Mouse (Mus musculus) v-Abl transformed pro-B cells (cell line): Measurements from ENCODE around the gene Egfl8.

Experiments
- in situ Hi-C, 2 experiments: fragments of 400-800 bp; cut with MboI; formaldehyde crosslinking; loops; one replicate each; pipeline ENCODE4 v1.15.1; 2025; ENCODE audit not compliant: unreplicated experiment in 2 of 2

Gene Egfl8

GRCm38 (mm10) chr17:34629796-34630603 lies 14.2 kb upstream of the Egfl8 start:
- in situ Hi-C loops, result loop anchor here (5.0 to 25.0 kb wide), 2 partner anchors 82 to 307 kb away; partner anchors contain the start of gene Neu1 (in 1 of the 2)

GRCm38 (mm10) chr17:34629221-34629751 lies 13.5 kb upstream of the Egfl8 start, which contains the start of gene Prrt1:
Gene Prrt1, plus strand, starts transcription at chr17:34629533.
- in situ Hi-C loops, result loop anchor here (5.0 to 25.0 kb wide), 2 partner anchors 83 to 308 kb away; partner anchors contain the start of gene Neu1 (in 1 of the 2)

DNA sequence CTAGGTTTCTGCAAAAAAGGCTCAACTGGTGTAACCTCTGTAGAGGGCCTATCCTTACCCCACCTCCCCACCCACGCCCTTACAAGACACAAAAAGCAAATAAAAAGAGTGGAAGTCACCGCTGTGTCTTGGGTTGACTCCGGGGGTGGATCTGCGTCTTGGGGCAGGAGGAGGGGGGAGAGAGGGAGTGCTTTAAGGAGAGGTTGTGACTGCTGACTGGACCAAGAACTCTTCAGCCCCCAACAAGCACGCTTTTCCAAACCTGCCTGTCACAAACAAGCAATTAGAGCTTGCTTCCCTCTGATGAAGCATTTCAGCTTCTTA lies 12.8 kb upstream of the Egfl8 start:
- in situ Hi-C loops, result loop anchor here (5.0 to 25.0 kb wide), 2 partner anchors 84 to 309 kb away; partner anchors contain the start of gene Neu1 (in 1 of the 2)

DNA sequence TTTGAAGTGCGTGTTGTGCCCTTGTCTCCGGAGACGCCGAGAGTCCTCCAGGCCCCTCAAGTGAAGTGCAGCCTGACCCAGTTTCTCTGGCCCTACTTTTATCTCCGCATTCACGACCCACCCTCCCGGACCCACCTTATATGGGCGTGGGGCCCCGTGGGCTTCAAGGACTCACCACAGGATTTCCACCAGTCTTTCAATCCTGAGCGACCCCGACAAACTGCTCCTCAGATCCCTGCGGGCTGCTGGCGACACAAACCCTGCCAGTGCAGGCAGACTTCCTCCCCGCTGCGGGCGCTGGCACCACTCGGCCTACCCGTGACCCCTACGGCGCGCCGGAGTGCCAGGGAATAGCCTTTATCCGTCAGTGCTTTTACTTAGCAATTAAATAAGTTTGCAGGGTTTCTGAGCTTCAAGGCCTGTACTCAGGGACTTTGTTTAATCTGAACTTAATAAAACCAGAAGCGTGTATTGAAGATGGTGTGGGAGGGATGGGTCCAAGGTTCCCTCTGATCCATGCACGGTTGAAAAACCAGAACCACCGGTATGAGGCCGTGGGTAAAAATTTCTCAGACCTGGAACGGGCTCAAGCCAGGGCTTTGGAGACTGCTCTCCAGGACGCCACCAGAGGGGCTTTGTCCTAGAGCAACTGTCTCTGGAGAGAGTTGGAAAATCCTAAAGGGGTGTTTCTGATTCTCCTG lies 12.3 kb upstream of the Egfl8 start, which contains the start of gene Ppt2:
Gene Ppt2 (minus strand): TSS at position 568 of the 701 bp plus-strand sequence.
- in situ Hi-C loops, result loop anchor here (5.0 to 25.0 kb wide), 2 partner anchors 84 to 309 kb away; partner anchors contain the start of gene Neu1 (in 1 of the 2)

GRCm38 (mm10) chr17:34627093-34627942 lies 11.5 kb upstream of the Egfl8 start:
- in situ Hi-C loops, result loop anchor here (5.0 to 25.0 kb wide), 2 partner anchors 85 to 310 kb away; partner anchors contain the start of gene Neu1 (in 1 of the 2)

- in situ Hi-C loops, result loop anchor here (5.0 to 25.0 kb wide), 2 partner anchors 86 to 311 kb away; partner anchors contain the start of gene Neu1 (in 1 of the 2)
Measured at GRCm38 (mm10) chr17:34626773-34627092, 11.0 kb upstream of the Egfl8 start.

GRCm38 (mm10) chr17:34626062-34626772 lies 10.4 kb upstream of the Egfl8 start:
- in situ Hi-C loops, result loop anchor here (5.0 to 25.0 kb wide), 2 partner anchors 86 to 311 kb away; partner anchors contain the start of gene Neu1 (in 1 of the 2)

GRCm38 (mm10) chr17:34624981-34625380 lies 9.2 kb upstream of the Egfl8 start:
- in situ Hi-C loops, result loop anchor here (5.0 to 25.0 kb wide), 2 partner anchors 87 to 312 kb away; partner anchors contain the start of gene Neu1 (in 1 of the 2)

DNA sequence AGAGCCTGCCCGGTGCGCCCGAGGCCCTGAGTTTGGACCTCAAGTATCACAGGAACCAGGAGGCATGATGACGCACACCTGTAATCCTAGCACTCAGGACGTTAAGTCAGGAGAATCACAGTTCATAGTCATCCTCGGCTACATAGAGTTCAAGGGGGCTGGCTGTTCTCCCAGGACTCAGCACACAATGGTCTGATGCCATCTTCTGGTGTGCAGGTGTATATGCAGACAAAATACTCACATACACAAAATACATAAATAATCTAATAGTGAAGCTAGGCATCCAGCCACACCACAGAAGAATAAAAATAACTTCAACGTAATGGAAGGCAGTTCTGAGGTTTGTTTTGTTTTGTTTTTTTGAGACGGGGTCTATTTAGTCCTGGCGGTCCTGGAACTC lies 7.4 kb upstream of the Egfl8 start:
- in situ Hi-C loops, result no loop called here

DNA sequence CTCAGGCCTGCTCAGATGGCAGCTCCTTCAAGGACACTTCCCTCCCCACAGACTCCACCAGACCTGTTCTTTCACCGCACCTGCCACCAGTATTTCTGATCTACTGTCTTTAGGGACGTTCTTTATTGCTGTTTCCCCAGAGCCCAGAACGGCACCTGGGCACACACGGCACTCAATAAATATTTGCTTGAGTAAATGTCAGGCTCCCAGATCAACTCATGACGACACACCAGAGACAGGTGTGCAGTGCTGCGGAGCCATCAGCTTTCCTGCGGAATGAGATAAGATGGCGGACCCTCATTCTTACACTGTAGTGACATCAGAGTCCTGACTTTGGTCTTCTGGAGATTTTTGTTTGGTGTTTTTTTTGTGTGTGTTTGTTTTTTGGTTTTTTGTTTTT lies 5.2 kb upstream of the Egfl8 start:
- in situ Hi-C loops, result no loop called here

- in situ Hi-C loops, result loop anchor here (5.0 kb wide), 2 partner anchors 52 to 177 kb away; no protein-coding TSS in a partner anchor
Measured at GRCm38 (mm10) chr17:34618999-34619398, 3.2 kb upstream of the Egfl8 start.

GRCm38 (mm10) chr17:34613830-34614229 lies 1.9 kb downstream of the Egfl8 start:
- in situ Hi-C loops, result no loop called here

GRCm38 (mm10) chr17:34613054-34613645 lies 2.6 kb downstream of the Egfl8 start:
- in situ Hi-C loops, result no loop called here

GRCm38 (mm10) chr17:34611050-34611449 lies 4.7 kb downstream of the Egfl8 start:
- in situ Hi-C loops, result no loop called here

GRCm38 (mm10) chr17:34607997-34608396 lies 7.8 kb downstream of the Egfl8 start:
- in situ Hi-C loops, result no loop called here

DNA sequence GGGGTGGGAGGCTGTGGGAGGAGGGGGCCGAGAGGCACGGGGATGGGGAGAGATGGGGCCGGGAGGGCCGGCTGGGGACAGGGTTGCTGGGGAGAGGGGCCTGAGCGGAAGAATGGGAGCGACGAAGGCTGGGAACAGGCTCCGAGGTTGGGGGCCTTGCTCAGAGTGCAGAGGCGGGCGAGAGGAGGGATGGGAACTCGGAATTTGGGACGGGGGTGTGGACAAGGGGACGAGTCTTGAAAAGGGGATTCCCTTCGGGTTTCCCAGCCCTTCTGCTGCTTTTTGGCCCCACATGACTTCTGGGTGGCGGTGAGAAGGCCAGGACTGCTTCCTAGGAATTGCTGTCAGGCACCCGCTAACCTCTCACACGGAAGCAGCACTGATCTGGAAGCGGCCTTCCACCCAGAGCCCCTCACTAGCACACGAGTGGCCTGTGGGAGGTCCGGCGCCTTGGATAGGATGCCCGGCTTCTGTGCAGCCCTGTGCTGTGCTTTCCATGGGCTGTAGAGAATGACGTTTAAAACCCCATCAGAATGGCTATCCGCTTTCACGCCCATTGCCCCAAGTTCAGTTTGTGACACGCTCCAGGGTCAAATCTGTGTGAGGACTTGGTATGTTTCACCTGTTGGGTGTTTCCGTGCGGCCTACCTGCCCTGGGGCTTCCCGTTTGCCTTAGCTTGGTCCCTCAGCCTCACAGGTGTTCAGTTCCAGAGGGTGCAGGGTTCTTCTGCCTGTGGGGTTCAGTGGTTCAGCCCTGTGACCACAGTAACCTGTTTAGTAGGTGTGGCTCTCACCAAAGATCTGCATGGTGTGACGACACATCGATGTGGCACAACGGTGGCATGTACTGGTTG lies 9.4 kb downstream of the Egfl8 start:
- in situ Hi-C loops, result no loop called here

- in situ Hi-C loops, result no loop called here
Measured at GRCm38 (mm10) chr17:34605609-34606008, 10.2 kb downstream of the Egfl8 start.
